Mouse (Mus musculus): ENCODE measurements around the gene Hspa1l. TPM values are rescaled to one million over a fixed set of nuclear protein-coding genes. Genes with fewer than 3 reads are reported as not detected.

Gene Hspa1l
- polyA plus RNA-seq, 1 experiment: 0.49 TPM

- 77% methylated on average over 3 of the region's 3 CpGs for WGBS
- no peak for DNase-seq
- H3K27me3 ChIP-seq (ENCODE audit: control insufficient read depth, insufficient read depth, low read length): no peaks in the 10 kb centered on the region
- TF ChIP-seq POLR2A (IDR thresholded peaks at IDR 0.05; ENCODE audit: borderline replicate concordance, insufficient read depth, low read length) (no peak), CTCF (IDR thresholded peaks at IDR 0.05; ENCODE audit: borderline replicate concordance, insufficient read depth, low read depth, low read length) (no peak)
- peaks cover under 1% of the 10 kb centered on the region; the same call in 1 of the 2 replicates for H3K4me1 ChIP-seq (ENCODE audit: control insufficient read depth, insufficient read depth, low read length)
- no peak overlapping the region for H3K4me3 ChIP-seq (replicated peaks; ENCODE audit: insufficient read depth, low read depth, low read length)
- no peak overlapping the region for H3K27ac ChIP-seq (ENCODE audit: insufficient read depth, low read length)
Measured at GRCm38 (mm10) chr17:34975581-34976492, 3.3 kb downstream of the Hspa1l start.

GRCm38 (mm10) chr17:34977000-34977399 lies 4.5 kb downstream of the Hspa1l start:
- H3K27me3 ChIP-seq (ENCODE audit: control insufficient read depth, insufficient read depth, low read length): no peaks in the 10 kb centered on the region
- H3K4me1 ChIP-seq (ENCODE audit: control insufficient read depth, insufficient read depth, low read length): peaks cover 3% of the 10 kb centered on the region; the same call in 1 of the 2 replicates
- no peak overlapping the region for H3K27ac ChIP-seq (ENCODE audit: insufficient read depth, low read length)
- TF ChIP-seq POLR2A (IDR thresholded peaks at IDR 0.05; ENCODE audit: borderline replicate concordance, insufficient read depth, low read length): no peak
- no peak for TF ChIP-seq CTCF (IDR thresholded peaks at IDR 0.05; ENCODE audit: borderline replicate concordance, insufficient read depth, low read depth, low read length)
- no peak overlapping the region for H3K4me3 ChIP-seq (replicated peaks; ENCODE audit: insufficient read depth, low read depth, low read length)
- no peak for DNase-seq
- 80% methylated on average over 20 of the region's 20 CpGs for WGBS

GRCm38 (mm10) chr17:34978239-34978638 lies 5.7 kb downstream of the Hspa1l start:
- TF ChIP-seq POLR2A (IDR thresholded peaks at IDR 0.05; ENCODE audit: borderline replicate concordance, insufficient read depth, low read length): no peak
- no peak for TF ChIP-seq CTCF (IDR thresholded peaks at IDR 0.05; ENCODE audit: borderline replicate concordance, insufficient read depth, low read depth, low read length)
- no peak overlapping the region for H3K27ac ChIP-seq (ENCODE audit: insufficient read depth, low read length)
- H3K4me1 ChIP-seq (ENCODE audit: control insufficient read depth, insufficient read depth, low read length): peaks cover 3% of the 10 kb centered on the region; the same call in 1 of the 2 replicates
- no peak overlapping the region for H3K4me3 ChIP-seq (replicated peaks; ENCODE audit: insufficient read depth, low read depth, low read length)
- 89% methylated on average over 27 of the region's 27 CpGs for WGBS
- DNase-seq: no peak
- no peaks in the 10 kb centered on the region for H3K27me3 ChIP-seq (ENCODE audit: control insufficient read depth, insufficient read depth, low read length)

- Histone ChIP-seq H3K27me3 (ENCODE audit: control insufficient read depth, insufficient read depth, low read length) (no peaks in the 10 kb centered on the region), H3K4me1 (ENCODE audit: control insufficient read depth, insufficient read depth, low read length) (peaks cover 3% of the 10 kb centered on the region; the same call in 1 of the 2 replicates), H3K27ac (ENCODE audit: insufficient read depth, low read length) (no peak overlapping the region), H3K4me3 (replicated peaks; ENCODE audit: insufficient read depth, low read depth, low read length) (no peak overlapping the region)
- TF ChIP-seq POLR2A (IDR thresholded peaks at IDR 0.05; ENCODE audit: borderline replicate concordance, insufficient read depth, low read length) (no peak), CTCF (IDR thresholded peaks at IDR 0.05; ENCODE audit: borderline replicate concordance, insufficient read depth, low read depth, low read length) (no peak)
- WGBS: 92% methylated on average over 4 of the region's 4 CpGs
- DNase-seq: no peak
Measured at GRCm38 (mm10) chr17:34979631-34980030, 7.1 kb downstream of the Hspa1l start.

GRCm38 (mm10) chr17:34980655-34981054 lies 8.2 kb downstream of the Hspa1l start:
- peaks cover 3% of the 10 kb centered on the region; the same call in 1 of the 2 replicates for H3K4me1 ChIP-seq (ENCODE audit: control insufficient read depth, insufficient read depth, low read length)
- peak overlapping the region; percentile 45 for H3K4me3 ChIP-seq (replicated peaks; ENCODE audit: insufficient read depth, low read depth, low read length)
- peak in 1 of 2 experiments; percentile 66 for DNase-seq
- H3K27ac ChIP-seq (ENCODE audit: insufficient read depth, low read length): peak overlapping the region; percentile 64; the same call in 1 of the 2 replicates
- 4% methylated on average over 2 of the region's 2 CpGs for WGBS
- no peaks in the 10 kb centered on the region for H3K27me3 ChIP-seq (ENCODE audit: control insufficient read depth, insufficient read depth, low read length)
- TF ChIP-seq CTCF (IDR thresholded peaks at IDR 0.05; ENCODE audit: borderline replicate concordance, insufficient read depth, low read depth, low read length): peak; percentile 38; the same call in 1 of the 2 replicates
- TF ChIP-seq POLR2A (IDR thresholded peaks at IDR 0.05; ENCODE audit: borderline replicate concordance, insufficient read depth, low read length): no peak

- Histone ChIP-seq H3K4me3 (replicated peaks; ENCODE audit: insufficient read depth, low read depth, low read length) (peak within 1 kb of the TSS; percentile 75), H3K4me1 (ENCODE audit: control insufficient read depth, insufficient read depth, low read length) (peaks cover 3% of the 10 kb centered on the region; the same call in 1 of the 2 replicates), H3K27ac (ENCODE audit: insufficient read depth, low read length) (peak within 1 kb of the TSS; percentile 89), H3K27me3 (ENCODE audit: control insufficient read depth, insufficient read depth, low read length) (no peaks in the 10 kb centered on the region)
- TF ChIP-seq POLR2A (IDR thresholded peaks at IDR 0.05; ENCODE audit: borderline replicate concordance, insufficient read depth, low read length) (peak; percentile 98), CTCF (IDR thresholded peaks at IDR 0.05; ENCODE audit: borderline replicate concordance, insufficient read depth, low read depth, low read length) (no peak)
- under 1% methylated on average over 58 of the region's 58 CpGs for WGBS
- DNase-seq: peak; percentile 94 to 95
Measured at GRCm38 (mm10) chr17:34981690-34982180, 9.2 kb downstream of the Hspa1l start, which contains the start of gene Lsm2. Gene Lsm2 (plus strand): TSS chr17:34981862.

- Histone ChIP-seq H3K4me1 (ENCODE audit: control insufficient read depth, insufficient read depth, low read length) (peaks cover 3% of the 10 kb centered on the region; the same call in 1 of the 2 replicates), H3K4me3 (replicated peaks; ENCODE audit: insufficient read depth, low read depth, low read length) (peak overlapping the region; percentile 75), H3K27me3 (ENCODE audit: control insufficient read depth, insufficient read depth, low read length) (no peaks in the 10 kb centered on the region), H3K27ac (ENCODE audit: insufficient read depth, low read length) (0 out of 2 replicates have a peak overlapping the region, but pooled peaks have one; percentile 89)
- TF ChIP-seq POLR2A (IDR thresholded peaks at IDR 0.05; ENCODE audit: borderline replicate concordance, insufficient read depth, low read length) (no peak), CTCF (IDR thresholded peaks at IDR 0.05; ENCODE audit: borderline replicate concordance, insufficient read depth, low read depth, low read length) (no peak)
- no peak for DNase-seq
- WGBS: under 1% methylated on average over 15 of the region's 15 CpGs
Measured at GRCm38 (mm10) chr17:34982328-34982727, 9.8 kb downstream of the Hspa1l start.
